Mouse (Mus musculus): ENCODE results near the gene Pdlim4. TPM values are rescaled to one million over a fixed set of nuclear protein-coding genes. Genes with fewer than 3 reads are reported as not detected.

The Pdlim4 gene
- polyA plus RNA-seq (2012; ENCODE audit: insufficient read depth, insufficient read length, missing spikeins), result 69.0 and 75.4 TPM in 2 replicates

GRCm38 (mm10) chr11:54068520-54069371, at the start of gene Pdlim4:
TSS of gene Pdlim4 (minus strand) at chr11:54069014.
- H3K27ac ChIP-seq (ENCODE audit: insufficient read depth, low read depth, low read length), result 0 out of 2 replicates have a peak within 1 kb of the TSS, but pooled peaks have one; percentile 18
- H3K4me1 ChIP-seq (ENCODE audit: control insufficient read depth, insufficient read depth, low read length), result peaks cover 29% of the 10 kb centered on the region
- H3K4me3 ChIP-seq (ENCODE audit: insufficient read depth, low read length), result peak within 1 kb of the TSS; percentile 56
- TF ChIP-seq POLR2A (IDR thresholded peaks at IDR 0.05; ENCODE audit: borderline replicate concordance, low read depth, low read length), result no peak
- TF ChIP-seq CTCF (IDR thresholded peaks at IDR 0.05; ENCODE audit: low read depth, low read length), result no peak

- peaks cover 7% of the 10 kb centered on the region; the same call in 1 of the 2 replicates for H3K4me1 ChIP-seq (ENCODE audit: control insufficient read depth, insufficient read depth, low read length)
- H3K4me3 ChIP-seq (ENCODE audit: insufficient read depth, low read length), result no peak overlapping the region
- H3K27ac ChIP-seq (ENCODE audit: insufficient read depth, low read depth, low read length), result no peak overlapping the region
- TF ChIP-seq POLR2A (IDR thresholded peaks at IDR 0.05; ENCODE audit: borderline replicate concordance, low read depth, low read length) (no peak), CTCF (IDR thresholded peaks at IDR 0.05; ENCODE audit: low read depth, low read length) (no peak)
These were observed 48.3 kb upstream of the Pdlim4 start for GRCm38 (mm10) chr11:54117096-54117495.

- no peak overlapping the region for H3K27ac ChIP-seq (ENCODE audit: insufficient read depth, low read depth, low read length)
- TF ChIP-seq CTCF (IDR thresholded peaks at IDR 0.05; ENCODE audit: low read depth, low read length) (no peak), POLR2A (IDR thresholded peaks at IDR 0.05; ENCODE audit: borderline replicate concordance, low read depth, low read length) (no peak)
- peaks cover 7% of the 10 kb centered on the region; the same call in 1 of the 2 replicates for H3K4me1 ChIP-seq (ENCODE audit: control insufficient read depth, insufficient read depth, low read length)
- H3K4me3 ChIP-seq (ENCODE audit: insufficient read depth, low read length), result no peak overlapping the region
These were observed 47.6 kb upstream of the Pdlim4 start for GRCm38 (mm10) chr11:54116406-54116805.

GRCm38 (mm10) chr11:54115911-54116310, 47.1 kb upstream of the Pdlim4 start:
- Histone ChIP-seq H3K4me1 (ENCODE audit: control insufficient read depth, insufficient read depth, low read length) (peaks cover 7% of the 10 kb centered on the region; the same call in 1 of the 2 replicates), H3K4me3 (ENCODE audit: insufficient read depth, low read length) (no peak overlapping the region), H3K27ac (ENCODE audit: insufficient read depth, low read depth, low read length) (no peak overlapping the region)
- TF ChIP-seq CTCF (IDR thresholded peaks at IDR 0.05; ENCODE audit: low read depth, low read length), result no peak
- no peak for TF ChIP-seq POLR2A (IDR thresholded peaks at IDR 0.05; ENCODE audit: borderline replicate concordance, low read depth, low read length)

GRCm38 (mm10) chr11:54115301-54115700, 46.5 kb upstream of the Pdlim4 start:
- H3K4me3 ChIP-seq (ENCODE audit: insufficient read depth, low read length), result no peak overlapping the region
- H3K27ac ChIP-seq (ENCODE audit: insufficient read depth, low read depth, low read length), result no peak overlapping the region
- no peak for TF ChIP-seq CTCF (IDR thresholded peaks at IDR 0.05; ENCODE audit: low read depth, low read length)
- TF ChIP-seq POLR2A (IDR thresholded peaks at IDR 0.05; ENCODE audit: borderline replicate concordance, low read depth, low read length), result no peak
- H3K4me1 ChIP-seq (ENCODE audit: control insufficient read depth, insufficient read depth, low read length), result peaks cover 7% of the 10 kb centered on the region; the same call in 1 of the 2 replicates

- H3K4me1 ChIP-seq (ENCODE audit: control insufficient read depth, insufficient read depth, low read length), result peaks cover 5% of the 10 kb centered on the region; the same call in 1 of the 2 replicates
- H3K4me3 ChIP-seq (ENCODE audit: insufficient read depth, low read length), result no peak overlapping the region
- TF ChIP-seq POLR2A (IDR thresholded peaks at IDR 0.05; ENCODE audit: borderline replicate concordance, low read depth, low read length) (no peak), CTCF (IDR thresholded peaks at IDR 0.05; ENCODE audit: low read depth, low read length) (no peak)
- no peak overlapping the region for H3K27ac ChIP-seq (ENCODE audit: insufficient read depth, low read depth, low read length)
These were observed 45.9 kb upstream of the Pdlim4 start for GRCm38 (mm10) chr11:54114746-54115145.

- TF ChIP-seq POLR2A (IDR thresholded peaks at IDR 0.05; ENCODE audit: borderline replicate concordance, low read depth, low read length) (no peak), CTCF (IDR thresholded peaks at IDR 0.05; ENCODE audit: low read depth, low read length) (no peak)
- H3K4me1 ChIP-seq (ENCODE audit: control insufficient read depth, insufficient read depth, low read length), result peaks cover 2% of the 10 kb centered on the region; the same call in 1 of the 2 replicates
- H3K4me3 ChIP-seq (ENCODE audit: insufficient read depth, low read length), result no peak overlapping the region
- no peak overlapping the region for H3K27ac ChIP-seq (ENCODE audit: insufficient read depth, low read depth, low read length)
These were observed 44.5 kb upstream of the Pdlim4 start for GRCm38 (mm10) chr11:54113352-54113751.

GRCm38 (mm10) chr11:54112920-54113319, 44.1 kb upstream of the Pdlim4 start:
- Histone ChIP-seq H3K4me3 (ENCODE audit: insufficient read depth, low read length) (no peak overlapping the region), H3K27ac (ENCODE audit: insufficient read depth, low read depth, low read length) (no peak overlapping the region), H3K4me1 (ENCODE audit: control insufficient read depth, insufficient read depth, low read length) (peaks cover 2% of the 10 kb centered on the region; the same call in 1 of the 2 replicates)
- TF ChIP-seq POLR2A (IDR thresholded peaks at IDR 0.05; ENCODE audit: borderline replicate concordance, low read depth, low read length) (no peak), CTCF (IDR thresholded peaks at IDR 0.05; ENCODE audit: low read depth, low read length) (no peak)

GRCm38 (mm10) chr11:54111976-54112741, 43.3 kb upstream of the Pdlim4 start:
- no peak for TF ChIP-seq CTCF (IDR thresholded peaks at IDR 0.05; ENCODE audit: low read depth, low read length)
- TF ChIP-seq POLR2A (IDR thresholded peaks at IDR 0.05; ENCODE audit: borderline replicate concordance, low read depth, low read length), result no peak
- Histone ChIP-seq H3K4me1 (ENCODE audit: control insufficient read depth, insufficient read depth, low read length) (peaks cover 2% of the 10 kb centered on the region; the same call in 1 of the 2 replicates), H3K27ac (ENCODE audit: insufficient read depth, low read depth, low read length) (no peak overlapping the region), H3K4me3 (ENCODE audit: insufficient read depth, low read length) (no peak overlapping the region)

Data from bone marrow macrophage, adult 2 months (primary cell).